Mouse (Mus musculus): ENCODE data around the gene Hormad1. TPM values are rescaled to one million over a fixed set of nuclear protein-coding genes. Genes with fewer than 3 reads are reported as not detected.
"Not testable (repeated sequence)": the region's sequence is repeated elsewhere in the genome, so short reads cannot be mapped to it uniquely, and the experiment has no call there.

The Hormad1 gene
- polyA plus RNA-seq, 1 experiment from 2014 or later = not detected

- H3K27me3 ChIP-seq = no peaks in the 10 kb centered on the region
- in situ Hi-C loops (cut with MboI; ENCODE audit: low pct_unique_long_range_greater_than_20kb) = no loop called here
- no peak for TF ChIP-seq CTCF (IDR thresholded peaks at IDR 0.05)
- ChIA-PET POLR2A (no interaction called here), CTCF (interaction anchor here (0.5 to 2.4 kb wide), 5 partner anchors 13 to 76 kb away, joined by 3 to 11 read pairs (median 4); no protein-coding TSS in a partner anchor)
- DNase-seq (ENCODE audit: low read depth, low spot score) (no peak), ATAC-seq (no peak)
Measured at GRCm38 (mm10) chr3:95618511-95618910, 59.0 kb downstream of the Hormad1 start.

DNA sequence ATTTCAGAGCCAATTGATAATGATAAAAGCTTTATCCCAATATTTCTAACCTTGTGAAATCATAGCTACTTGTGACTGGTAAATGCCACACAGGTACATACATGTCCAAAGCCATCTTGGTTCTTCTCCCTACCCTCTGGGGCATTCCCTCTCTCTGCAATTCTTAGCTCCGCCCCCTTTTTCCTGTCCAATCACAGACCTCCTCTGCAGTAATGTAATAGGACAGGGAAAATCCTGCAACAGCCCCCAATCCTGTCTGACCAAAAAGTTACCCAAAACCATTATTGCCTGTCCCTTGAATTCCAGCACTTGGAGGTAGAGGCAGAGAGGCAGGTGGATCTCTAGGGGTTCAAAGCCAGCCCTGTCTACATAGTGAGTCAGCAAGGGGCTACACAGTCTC is 61.8 kb downstream of the Hormad1 start:
- no peak for TF ChIP-seq CTCF (IDR thresholded peaks at IDR 0.05)
- in situ Hi-C loops (cut with MboI; ENCODE audit: low pct_unique_long_range_greater_than_20kb) = no loop called here
- POLR2A ChIA-PET = no interaction called here
- no peak for DNase-seq (ENCODE audit: low read depth, low spot score)
- CTCF ChIA-PET = interaction anchor here (1.0 to 1.6 kb wide), 3 partner anchors 9 to 16 kb away, joined by 3 read pairs; no protein-coding TSS in a partner anchor
- H3K27me3 ChIP-seq = no peaks in the 10 kb centered on the region
- ATAC-seq = no peak

DNA sequence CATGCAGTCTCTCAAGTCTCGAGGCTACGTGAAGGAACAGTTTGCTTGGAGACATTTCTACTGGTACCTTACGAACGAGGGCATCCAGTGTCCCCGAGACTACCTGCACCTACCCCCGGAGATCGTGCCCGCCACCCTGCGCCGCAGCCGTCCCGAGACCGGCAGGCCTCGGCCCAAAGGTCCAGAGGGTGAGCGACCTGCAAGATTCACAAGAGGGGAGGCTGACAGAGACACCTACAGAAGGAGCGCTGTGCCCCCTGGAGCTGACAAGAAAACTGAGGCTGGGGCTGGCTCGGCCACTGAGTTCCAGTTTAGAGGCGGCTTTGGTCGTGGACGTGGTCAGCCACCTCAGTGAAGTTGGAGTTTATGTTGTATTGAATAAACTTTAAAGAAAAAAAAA is 62.9 kb downstream of the Hormad1 start:
- H3K27me3 ChIP-seq; DNase-seq (ENCODE audit: low read depth, low spot score); in situ Hi-C loops (cut with MboI; ENCODE audit: low pct_unique_long_range_greater_than_20kb); ATAC-seq; POLR2A ChIA-PET: not testable (repeated sequence)
- CTCF ChIA-PET = interaction anchor here (1.6 kb wide), 1 partner anchor 11 kb away, joined by 3 read pairs; no protein-coding TSS in a partner anchor

GRCm38 (mm10) chr3:95623551-95623950 is 64.1 kb downstream of the Hormad1 start:
- TF ChIP-seq CTCF (IDR thresholded peaks at IDR 0.05) = no peak
- CTCF ChIA-PET = no interaction called here
- in situ Hi-C loops (cut with MboI; ENCODE audit: low pct_unique_long_range_greater_than_20kb) = no loop called here
- no peaks in the 10 kb centered on the region for H3K27me3 ChIP-seq
- DNase-seq (ENCODE audit: low read depth, low spot score) = no peak
- POLR2A ChIA-PET = no interaction called here
- no peak for ATAC-seq

DNA sequence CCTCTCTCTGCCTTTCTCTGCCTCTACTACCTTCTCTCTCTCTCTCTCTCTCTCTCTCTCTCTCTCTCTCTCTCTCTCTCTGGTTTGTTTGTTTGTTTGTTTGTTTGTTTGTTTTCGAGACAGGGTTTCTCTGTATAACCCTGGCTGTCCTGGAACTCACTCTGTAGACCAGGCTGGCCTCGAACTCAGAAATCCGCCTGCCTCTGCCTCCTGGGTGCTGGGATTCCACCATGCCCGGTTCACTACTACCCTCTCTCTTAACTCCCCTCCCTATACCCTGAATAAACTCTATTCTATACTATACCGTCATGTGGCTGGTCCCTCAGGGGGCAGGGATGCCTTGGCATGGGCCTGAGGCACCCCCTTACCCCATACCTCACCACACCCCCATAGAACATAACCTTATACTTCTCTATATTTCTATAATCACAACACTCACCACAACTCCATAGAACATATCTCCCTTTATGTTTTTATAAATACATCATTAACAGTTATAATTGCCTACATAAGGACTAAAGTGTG is 64.6 kb downstream of the Hormad1 start:
- in situ Hi-C loops (cut with MboI; ENCODE audit: low pct_unique_long_range_greater_than_20kb); ATAC-seq; H3K27me3 ChIP-seq; DNase-seq (ENCODE audit: low read depth, low spot score): not testable (repeated sequence)
- POLR2A ChIA-PET = interaction anchor here (0.6 to 1.2 kb wide), 4 partner anchors 39 to 52 kb away, joined by 3 to 5 read pairs (median 4); no protein-coding TSS in a partner anchor
- CTCF ChIA-PET = interaction anchor here (1.2 to 1.6 kb wide), 3 partner anchors 9 to 106 kb away, joined by 4 to 5 read pairs (median 4); no protein-coding TSS in a partner anchor

DNA sequence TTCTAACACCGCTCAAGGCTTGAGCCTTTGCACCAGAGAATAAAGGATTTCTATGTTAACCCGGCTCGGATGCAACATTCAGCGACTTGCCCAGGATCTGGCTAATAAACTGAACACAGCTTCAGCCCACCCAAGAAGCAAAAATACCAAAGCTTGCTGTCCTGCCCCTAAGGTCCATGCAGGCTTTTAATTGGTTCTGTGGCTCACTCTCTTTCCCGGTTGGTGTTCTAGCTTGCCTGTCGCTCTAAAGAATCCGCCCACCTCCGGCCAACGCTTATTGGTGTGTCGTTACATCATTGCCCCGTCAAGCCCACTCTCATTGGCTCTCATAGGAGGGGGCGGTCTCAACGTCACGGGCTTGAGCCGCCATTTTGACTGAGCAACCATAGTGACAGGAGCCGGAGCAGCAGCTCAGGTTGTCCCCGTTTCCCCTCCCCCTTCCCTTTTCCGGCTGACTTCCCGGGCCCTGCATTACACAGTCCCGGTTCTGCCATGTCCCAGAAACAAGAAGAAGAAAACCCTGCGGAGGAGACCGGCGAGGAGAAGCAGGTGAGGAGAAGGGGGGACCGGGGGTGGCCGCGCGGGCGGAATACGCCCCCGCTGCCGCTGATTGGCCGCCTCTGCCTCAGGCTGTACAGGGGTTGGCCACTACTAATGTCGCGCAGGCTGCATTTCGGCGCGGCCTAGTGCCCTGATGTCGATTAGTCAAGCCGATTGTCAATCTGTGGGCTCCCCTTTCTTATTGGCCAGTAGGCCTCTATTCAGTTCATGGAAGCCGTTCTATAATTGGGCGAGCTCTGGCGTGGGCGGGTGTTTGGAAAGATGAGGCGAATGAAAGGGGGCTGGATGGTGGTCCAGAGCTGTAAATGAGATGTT is 65.4 kb downstream of the Hormad1 start, which contains the start of gene Ensa:
TSS of gene Ensa (plus strand) at position 366 of the 876 bp plus-strand sequence.
- H3K27me3 ChIP-seq = no peaks in the 10 kb centered on the region
- peak; percentile 100 for DNase-seq (ENCODE audit: low read depth, low spot score)
- ChIA-PET CTCF (interaction anchor here (0.9 to 1.7 kb wide), 5 partner anchors 8 to 107 kb away, joined by 4 to 6 read pairs (median 4); no protein-coding TSS in a partner anchor), POLR2A (interaction anchor here (0.6 to 1.9 kb wide), 7 partner anchors 12 to 51 kb away, joined by 3 to 5 read pairs (median 4); no protein-coding TSS in a partner anchor)
- TF ChIP-seq CTCF (IDR thresholded peaks at IDR 0.05) = no peak
- ATAC-seq = peak; percentile 98
- in situ Hi-C loops (cut with MboI; ENCODE audit: low pct_unique_long_range_greater_than_20kb) = no loop called here

DNA sequence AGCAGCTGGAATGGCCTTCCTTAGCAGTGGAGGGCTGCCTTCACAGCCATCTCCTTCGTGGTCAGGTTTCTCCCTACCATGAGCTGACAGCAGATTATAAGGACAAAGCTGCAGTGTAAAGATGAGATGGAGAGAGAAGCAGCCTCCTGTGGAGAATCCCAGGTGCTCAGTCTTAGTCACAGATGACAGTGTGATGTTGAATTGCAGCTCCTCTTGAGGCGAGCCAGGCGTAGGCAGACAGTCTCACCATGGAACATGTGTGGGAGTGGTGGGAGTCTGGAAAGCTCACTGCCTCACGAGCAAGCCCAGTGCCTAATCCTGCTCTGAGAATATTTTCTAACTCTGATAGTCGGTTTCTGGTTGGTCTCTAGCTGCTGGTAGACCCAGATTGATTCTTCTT is 68.3 kb downstream of the Hormad1 start:
- in situ Hi-C loops (cut with MboI; ENCODE audit: low pct_unique_long_range_greater_than_20kb) = no loop called here
- CTCF ChIA-PET = interaction anchor here (0.8 to 2.3 kb wide), 4 partner anchors 10 to 49 kb away, joined by 4 to 6 read pairs (median 5); no protein-coding TSS in a partner anchor

DNA sequence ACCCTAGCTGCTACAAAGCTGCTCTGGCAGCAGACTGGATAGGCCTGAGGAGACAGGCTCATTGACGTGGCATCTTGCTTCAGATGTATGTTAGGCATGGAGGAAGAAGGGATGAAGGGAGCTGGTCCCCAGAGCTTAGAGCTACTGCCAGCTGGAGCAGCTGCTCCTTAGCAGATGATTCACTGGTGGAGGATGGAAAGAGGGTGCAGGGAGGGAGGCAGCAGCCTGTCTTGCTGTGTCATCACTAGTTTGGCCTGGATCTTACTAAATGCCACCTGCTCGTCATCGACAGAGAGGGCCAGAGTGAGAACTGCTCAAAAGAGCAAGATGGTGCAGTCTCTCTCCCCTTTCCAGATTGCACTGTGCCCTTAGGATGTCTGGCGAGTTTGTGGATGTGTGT is 70.3 kb downstream of the Hormad1 start:
- no peak for DNase-seq (ENCODE audit: low read depth, low spot score)
- in situ Hi-C loops (cut with MboI; ENCODE audit: low pct_unique_long_range_greater_than_20kb) = no loop called here
- no peaks in the 10 kb centered on the region for H3K27me3 ChIP-seq
- ChIA-PET POLR2A (interaction anchor here (2.3 kb wide), 1 partner anchor 21 kb away, joined by 5 read pairs; no protein-coding TSS in a partner anchor), CTCF (interaction anchor here (1.9 to 2.3 kb wide), 2 partner anchors 21 to 46 kb away, joined by 6 read pairs; no protein-coding TSS in a partner anchor)
- ATAC-seq = no peak
- TF ChIP-seq CTCF (IDR thresholded peaks at IDR 0.05) = no peak

More for the DNA sequence above, 68.3 kb downstream of the Hormad1 start:
- no peaks in the 10 kb centered on the region for H3K27me3 ChIP-seq
- ATAC-seq = no peak
- no peak for DNase-seq (ENCODE audit: low read depth, low spot score)
- no peak for TF ChIP-seq CTCF (IDR thresholded peaks at IDR 0.05)
- POLR2A ChIA-PET = interaction anchor here (0.6 to 2.3 kb wide), 4 partner anchors 12 to 61 kb away, joined by 3 to 5 read pairs (median 4); partner anchors contain the start of gene Mcl1

GRCm38 (mm10) chr3:95630856-95631255 is 71.4 kb downstream of the Hormad1 start:
- ATAC-seq (no peak), DNase-seq (ENCODE audit: low read depth, low spot score) (no peak)
- TF ChIP-seq CTCF (IDR thresholded peaks at IDR 0.05) = no peak
- in situ Hi-C loops (cut with MboI; ENCODE audit: low pct_unique_long_range_greater_than_20kb) = no loop called here
- no peaks in the 10 kb centered on the region for H3K27me3 ChIP-seq
- ChIA-PET POLR2A (no interaction called here), CTCF (no interaction called here)

DNA sequence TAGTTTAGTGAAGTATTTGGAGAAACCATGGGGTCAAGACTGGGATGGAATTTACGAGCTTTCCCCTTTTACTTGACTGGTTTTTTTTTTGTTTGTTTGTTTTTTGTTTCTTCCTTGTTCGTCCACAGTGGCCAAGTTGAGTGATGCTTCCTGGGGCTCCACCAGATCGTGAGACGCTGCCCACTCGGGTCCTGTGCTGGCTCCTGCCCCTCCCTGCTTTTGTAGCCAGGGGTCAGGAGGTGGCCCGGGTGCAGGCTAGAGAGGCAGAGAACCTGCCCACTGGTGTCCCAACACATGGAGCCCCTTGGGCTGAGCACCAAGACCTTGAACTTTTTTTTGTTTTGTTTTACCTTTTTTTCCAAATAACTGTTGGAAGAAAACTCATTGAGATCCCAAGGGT is 71.8 kb downstream of the Hormad1 start:
- ChIA-PET CTCF (no interaction called here), POLR2A (no interaction called here)
- no peak for TF ChIP-seq CTCF (IDR thresholded peaks at IDR 0.05)

More for the DNA sequence above, 71.8 kb downstream of the Hormad1 start:
- no peaks in the 10 kb centered on the region for H3K27me3 ChIP-seq
- in situ Hi-C loops (cut with MboI; ENCODE audit: low pct_unique_long_range_greater_than_20kb) = no loop called here
- DNase-seq (ENCODE audit: low read depth, low spot score) (no peak), ATAC-seq (no peak)

Data from Patski (cell line).